Mouse (Mus musculus): Measurements from ENCODE around the gene Tspan5. TPM values are rescaled to one million over a fixed set of nuclear protein-coding genes. Genes with fewer than 3 reads are reported as not detected.
A peak's percentile ranks its signal among the peaks of the same experiment; 100 is the strongest.

Tspan5 gene
- polyA plus RNA-seq, 1 experiment from 2014 or later = 24.7 TPM

- no peak overlapping the region for H3K27ac ChIP-seq (ENCODE audit: low read length)
- H3K9me3 ChIP-seq (ENCODE audit: control insufficient read depth, low read length) = no peaks in the 10 kb centered on the region
- H3K4me1 ChIP-seq (replicated peaks; ENCODE audit: control insufficient read depth, insufficient read depth, low read length) = peaks cover 15% of the 10 kb centered on the region
- no peak overlapping the region for H3K4me2 ChIP-seq (ENCODE audit: low read depth, low read length)
- H3K4me3 ChIP-seq (ENCODE audit: low read length) = no peak overlapping the region
- ATAC-seq (ENCODE audit: low read depth) = no peak
- H3K27me3 ChIP-seq (ENCODE audit: control insufficient read depth, insufficient read depth, low read depth, low read length) = no peaks in the 10 kb centered on the region
- H3K9ac ChIP-seq (ENCODE audit: low read length) = no peak overlapping the region
- H3K36me3 ChIP-seq (ENCODE audit: control insufficient read depth, insufficient read depth, low read length) = no peaks in the 10 kb centered on the region
- WGBS = 63% methylated on average over 9 of the region's 9 CpGs
Observed at GRCm38 (mm10) chr3:138749645-138750044, 7.7 kb downstream of the Tspan5 start.

GRCm38 (mm10) chr3:138751328-138751727 lies 9.3 kb downstream of the Tspan5 start:
- no peak overlapping the region for H3K9ac ChIP-seq (ENCODE audit: low read length)
- H3K4me2 ChIP-seq (ENCODE audit: low read depth, low read length) = no peak overlapping the region
- peaks cover 14% of the 10 kb centered on the region for H3K4me1 ChIP-seq (replicated peaks; ENCODE audit: control insufficient read depth, insufficient read depth, low read length)
- no peaks in the 10 kb centered on the region for H3K36me3 ChIP-seq (ENCODE audit: control insufficient read depth, insufficient read depth, low read length)
- H3K27ac ChIP-seq (ENCODE audit: low read length) = no peak overlapping the region
- 71% methylated on average over 5 of the region's 5 CpGs for WGBS
- H3K4me3 ChIP-seq (ENCODE audit: low read length) = no peak overlapping the region
- ATAC-seq (ENCODE audit: low read depth) = no peak
- H3K27me3 ChIP-seq (ENCODE audit: control insufficient read depth, insufficient read depth, low read depth, low read length) = no peaks in the 10 kb centered on the region
- no peaks in the 10 kb centered on the region for H3K9me3 ChIP-seq (ENCODE audit: control insufficient read depth, low read length)

GRCm38 (mm10) chr3:138752056-138752455 lies 10.1 kb downstream of the Tspan5 start:
- Histone ChIP-seq H3K4me1 (replicated peaks; ENCODE audit: control insufficient read depth, insufficient read depth, low read length) (peaks cover 14% of the 10 kb centered on the region), H3K9me3 (ENCODE audit: control insufficient read depth, low read length) (no peaks in the 10 kb centered on the region), H3K9ac (ENCODE audit: low read length) (no peak overlapping the region), H3K4me3 (ENCODE audit: low read length) (no peak overlapping the region), H3K4me2 (ENCODE audit: low read depth, low read length) (no peak overlapping the region), H3K27ac (ENCODE audit: low read length) (no peak overlapping the region), H3K27me3 (ENCODE audit: control insufficient read depth, insufficient read depth, low read depth, low read length) (no peaks in the 10 kb centered on the region), H3K36me3 (ENCODE audit: control insufficient read depth, insufficient read depth, low read length) (no peaks in the 10 kb centered on the region)
- no peak for ATAC-seq (ENCODE audit: low read depth)
- WGBS = 70% methylated on average over 5 of the region's 5 CpGs

- H3K27me3 ChIP-seq (ENCODE audit: control insufficient read depth, insufficient read depth, low read depth, low read length) = no peaks in the 10 kb centered on the region
- no peak overlapping the region for H3K4me3 ChIP-seq (ENCODE audit: low read length)
- H3K36me3 ChIP-seq (ENCODE audit: control insufficient read depth, insufficient read depth, low read length) = no peaks in the 10 kb centered on the region
- no peaks in the 10 kb centered on the region for H3K9me3 ChIP-seq (ENCODE audit: control insufficient read depth, low read length)
- no peak for ATAC-seq (ENCODE audit: low read depth)
- H3K27ac ChIP-seq (ENCODE audit: low read length) = no peak overlapping the region
- peaks cover 14% of the 10 kb centered on the region for H3K4me1 ChIP-seq (replicated peaks; ENCODE audit: control insufficient read depth, insufficient read depth, low read length)
- 28% methylated on average over 3 of the region's 3 CpGs for WGBS
- H3K9ac ChIP-seq (ENCODE audit: low read length) = no peak overlapping the region
- H3K4me2 ChIP-seq (ENCODE audit: low read depth, low read length) = no peak overlapping the region
Observed at GRCm38 (mm10) chr3:138752769-138753168, 10.8 kb downstream of the Tspan5 start.

GRCm38 (mm10) chr3:138753182-138753885 lies 11.3 kb downstream of the Tspan5 start:
- WGBS = 10% methylated on average over 12 of the region's 12 CpGs

GRCm38 (mm10) chr3:138754328-138754727 lies 12.3 kb downstream of the Tspan5 start:
- Histone ChIP-seq H3K36me3 (ENCODE audit: control insufficient read depth, insufficient read depth, low read length) (no peaks in the 10 kb centered on the region), H3K9me3 (ENCODE audit: control insufficient read depth, low read length) (no peaks in the 10 kb centered on the region), H3K4me1 (replicated peaks; ENCODE audit: control insufficient read depth, insufficient read depth, low read length) (peaks cover 14% of the 10 kb centered on the region), H3K4me3 (ENCODE audit: low read length) (no peak overlapping the region), H3K27ac (ENCODE audit: low read length) (no peak overlapping the region), H3K27me3 (ENCODE audit: control insufficient read depth, insufficient read depth, low read depth, low read length) (no peaks in the 10 kb centered on the region), H3K4me2 (ENCODE audit: low read depth, low read length) (no peak overlapping the region), H3K9ac (ENCODE audit: low read length) (no peak overlapping the region)
- WGBS = 75% methylated on average over 5 of the region's 5 CpGs
- ATAC-seq (ENCODE audit: low read depth) = no peak

More at GRCm38 (mm10) chr3:138753182-138753885, 11.3 kb downstream of the Tspan5 start:
- Histone ChIP-seq H3K27me3 (ENCODE audit: control insufficient read depth, insufficient read depth, low read depth, low read length) (no peaks in the 10 kb centered on the region), H3K9me3 (ENCODE audit: control insufficient read depth, low read length) (no peaks in the 10 kb centered on the region), H3K27ac (ENCODE audit: low read length) (no peak overlapping the region), H3K4me3 (ENCODE audit: low read length) (no peak overlapping the region), H3K36me3 (ENCODE audit: control insufficient read depth, insufficient read depth, low read length) (no peaks in the 10 kb centered on the region), H3K9ac (ENCODE audit: low read length) (no peak overlapping the region), H3K4me1 (replicated peaks; ENCODE audit: control insufficient read depth, insufficient read depth, low read length) (peaks cover 14% of the 10 kb centered on the region), H3K4me2 (ENCODE audit: low read depth, low read length) (0 out of 2 replicates have a peak overlapping the region, but pooled peaks have one; percentile 2)
- ATAC-seq (ENCODE audit: low read depth) = peak; percentile 22; the same call in 1 of the 2 replicates

GRCm38 (mm10) chr3:138757283-138757682 lies 15.3 kb downstream of the Tspan5 start:
- Histone ChIP-seq H3K36me3 (ENCODE audit: control insufficient read depth, insufficient read depth, low read length) (no peaks in the 10 kb centered on the region), H3K4me1 (replicated peaks; ENCODE audit: control insufficient read depth, insufficient read depth, low read length) (peaks cover 26% of the 10 kb centered on the region)
- 93% methylated on average over 2 of the region's 2 CpGs for WGBS

GRCm38 (mm10) chr3:138759968-138760684 lies 18.1 kb downstream of the Tspan5 start:
- 27% methylated on average over 9 of the region's 9 CpGs for WGBS
- H3K4me2 ChIP-seq (ENCODE audit: low read depth, low read length) = peak overlapping the region; percentile 16; the same call in 1 of the 2 replicates

More at GRCm38 (mm10) chr3:138757283-138757682, 15.3 kb downstream of the Tspan5 start:
- Histone ChIP-seq H3K27me3 (ENCODE audit: control insufficient read depth, insufficient read depth, low read depth, low read length) (no peaks in the 10 kb centered on the region), H3K4me3 (ENCODE audit: low read length) (no peak overlapping the region), H3K27ac (ENCODE audit: low read length) (no peak overlapping the region), H3K4me2 (ENCODE audit: low read depth, low read length) (no peak overlapping the region), H3K9ac (ENCODE audit: low read length) (no peak overlapping the region), H3K9me3 (ENCODE audit: control insufficient read depth, low read length) (no peaks in the 10 kb centered on the region)
- no peak for ATAC-seq (ENCODE audit: low read depth)

GRCm38 (mm10) chr3:138760685-138761119 lies 18.7 kb downstream of the Tspan5 start:
- WGBS = 42% methylated on average over 11 of the region's 11 CpGs
- H3K27me3 ChIP-seq (ENCODE audit: control insufficient read depth, insufficient read depth, low read depth, low read length) = no peaks in the 10 kb centered on the region
- H3K9ac ChIP-seq (ENCODE audit: low read length) = no peak overlapping the region
- peak overlapping the region; percentile 46; the same call in 1 of the 2 replicates for H3K27ac ChIP-seq (ENCODE audit: low read length)
- H3K4me1 ChIP-seq (replicated peaks; ENCODE audit: control insufficient read depth, insufficient read depth, low read length) = peaks cover 16% of the 10 kb centered on the region
- ATAC-seq (ENCODE audit: low read depth) = peak; percentile 89
- no peaks in the 10 kb centered on the region for H3K36me3 ChIP-seq (ENCODE audit: control insufficient read depth, insufficient read depth, low read length)
- H3K9me3 ChIP-seq (ENCODE audit: control insufficient read depth, low read length) = no peaks in the 10 kb centered on the region
- H3K4me3 ChIP-seq (ENCODE audit: low read length) = no peak overlapping the region
- H3K4me2 ChIP-seq (ENCODE audit: low read depth, low read length) = peak overlapping the region; percentile 16; the same call in 1 of the 2 replicates

More at GRCm38 (mm10) chr3:138759968-138760684, 18.1 kb downstream of the Tspan5 start:
- Histone ChIP-seq H3K4me3 (ENCODE audit: low read length) (no peak overlapping the region), H3K9ac (ENCODE audit: low read length) (no peak overlapping the region), H3K9me3 (ENCODE audit: control insufficient read depth, low read length) (no peaks in the 10 kb centered on the region), H3K4me1 (replicated peaks; ENCODE audit: control insufficient read depth, insufficient read depth, low read length) (peaks cover 16% of the 10 kb centered on the region), H3K27me3 (ENCODE audit: control insufficient read depth, insufficient read depth, low read depth, low read length) (no peaks in the 10 kb centered on the region), H3K27ac (ENCODE audit: low read length) (peak overlapping the region; percentile 46; the same call in 1 of the 2 replicates), H3K36me3 (ENCODE audit: control insufficient read depth, insufficient read depth, low read length) (no peaks in the 10 kb centered on the region)
- peak; percentile 15; the same call in 1 of the 2 replicates for ATAC-seq (ENCODE audit: low read depth)
